ENCODE assay signal across 9 mouse cellular contexts in genomic region chr12:55447396-55447760, GRCm38 (mm10). TPM values are rescaled to one million over a fixed set of nuclear protein-coding genes. Genes with fewer than 3 reads are reported as not detected.
DNase-seq lines count a peak whose midpoint lies in the region; ATAC-seq and TF ChIP-seq lines count a peak whose summit lies in the region.
"Had no signal": no experiment of that assay in that cellular context is flagged by ENCODE, and none has a peak within 500 bp of the region (broad histone marks: within the 10 kb centered on the region; RNA-seq: fewer than 3 reads in every experiment).

No protein-coding gene starts in this region.

- H3K27me3 ChIP-seq in lung, embryonic 16.5 days (ENCODE audit: control insufficient read depth, insufficient read depth, low read depth, low read length) = no peaks in the 10 kb centered on the region
- H3K27me3 ChIP-seq in intestine, postnatal 0 days (replicated peaks; ENCODE audit: control insufficient read depth, insufficient read depth, low read length) = no peaks in the 10 kb centered on the region
- no peaks in the 10 kb centered on the region for H3K27me3 ChIP-seq in neural tube, embryonic 15.5 days (replicated peaks)

- ATAC-seq in lung, embryonic 16.5 days (ENCODE audit: low read depth) = no peak
- no peak for ATAC-seq in intestine, postnatal 0 days
- ATAC-seq in neural tube, embryonic 15.5 days (ENCODE audit: low FRiP score) = no peak
- ATAC-seq in CD4-positive, CD25-positive, alpha-beta regulatory T cell, adult 4 months = no peak

- H3K4me1 ChIP-seq in lung, embryonic 16.5 days (replicated peaks; ENCODE audit: control insufficient read depth, insufficient read depth, low read length) = peaks cover 43% of the 10 kb centered on the region
- peaks cover 40% of the 10 kb centered on the region for H3K4me1 ChIP-seq in lung, adult 2 months (ENCODE audit: control insufficient read depth, insufficient read depth, low read length)
- peaks cover 7% of the 10 kb centered on the region; the same call in 1 of the 2 replicates for H3K4me1 ChIP-seq in intestine, postnatal 0 days (replicated peaks; ENCODE audit: control insufficient read depth, insufficient read depth, low read length)
- H3K4me1 ChIP-seq in neural tube, embryonic 15.5 days = peaks cover 30% of the 10 kb centered on the region

- H3K36me3 ChIP-seq in lung, embryonic 16.5 days (ENCODE audit: control insufficient read depth, insufficient read depth, low read length) = no peaks in the 10 kb centered on the region
- H3K36me3 ChIP-seq in intestine, postnatal 0 days (ENCODE audit: control insufficient read depth, insufficient read depth) = no peaks in the 10 kb centered on the region
- H3K36me3 ChIP-seq in neural tube, embryonic 15.5 days = no peaks in the 10 kb centered on the region

- DNase-seq in cerebellum, adult 9-11 months = peak; percentile 15
- no peak for DNase-seq in cerebellum, postnatal 4 days (ENCODE audit: low spot score in 2 of 2)
- DNase-seq in lung, adult 2 months = no peak
- DNase-seq in layer of hippocampus, adult 18-20 months (ENCODE audit: low spot score in 2 of 2) = no peak

- 67% methylated on average over 11 of the region's 11 CpGs for WGBS in lung, embryonic 16.5 days
- 58% methylated on average over 11 of the region's 11 CpGs for WGBS in lung, adult 2 months
- WGBS in intestine, postnatal 0 days = 76% methylated on average over 11 of the region's 11 CpGs
- 69% methylated on average over 11 of the region's 11 CpGs for WGBS in neural tube, embryonic 15.5 days

- no peak overlapping the region for H3K4me3 ChIP-seq in lung, embryonic 16.5 days (ENCODE audit: low read length)
- no peak overlapping the region for H3K4me3 ChIP-seq in lung, adult 2 months (replicated peaks; ENCODE audit: extremely low read depth, low read depth, low read length)
- no peak overlapping the region for H3K4me3 ChIP-seq in intestine, postnatal 0 days (ENCODE audit: low read depth, low read length)
- no peak overlapping the region for H3K4me3 ChIP-seq in neural tube, embryonic 15.5 days (replicated peaks)

- TF ChIP-seq POLR2A in lung, adult 2 months (IDR thresholded peaks at IDR 0.05; ENCODE audit: borderline replicate concordance, extremely low read depth, low read depth, low read length) = no peak

- H3K9me3 ChIP-seq in lung, embryonic 16.5 days (ENCODE audit: control insufficient read depth, low read length) = no peaks in the 10 kb centered on the region
- H3K9me3 ChIP-seq in intestine, postnatal 0 days (ENCODE audit: control insufficient read depth) = no peaks in the 10 kb centered on the region
- no peaks in the 10 kb centered on the region for H3K9me3 ChIP-seq in neural tube, embryonic 15.5 days (replicated peaks)

- peak overlapping the region; percentile 97 for H3K27ac ChIP-seq in lung, embryonic 16.5 days (ENCODE audit: low read length)
- peak overlapping the region; percentile 77 for H3K27ac ChIP-seq in intestine, postnatal 0 days (ENCODE audit: low read depth, low read length)
- H3K27ac ChIP-seq in neural tube, embryonic 15.5 days (replicated peaks) = peak overlapping the region; percentile 77

- peak overlapping the region; percentile 43 for H3K9ac ChIP-seq in lung, embryonic 16.5 days (ENCODE audit: low read length)
- H3K9ac ChIP-seq in intestine, postnatal 0 days (ENCODE audit: low read depth, low read length) = no peak overlapping the region
- no peak overlapping the region for H3K9ac ChIP-seq in neural tube, embryonic 15.5 days (replicated peaks)
- H3K9ac ChIP-seq: liver, embryonic 14.5 days had no signal

- H3K4me2 ChIP-seq in lung, embryonic 16.5 days (ENCODE audit: low read depth, low read length) = no peak overlapping the region
- H3K4me2 ChIP-seq in intestine, postnatal 0 days (replicated peaks; ENCODE audit: low read depth) = no peak overlapping the region
- H3K4me2 ChIP-seq in neural tube, embryonic 15.5 days = no peak overlapping the region

- TF ChIP-seq CTCF in lung, adult 2 months (IDR thresholded peaks at IDR 0.05; ENCODE audit: insufficient read depth, low read length) = no peak
- TF ChIP-seq CTCF in intestine, postnatal 0 days (IDR thresholded peaks at IDR 0.05; ENCODE audit: low read depth) = no peak

RNA-seq across cellular contexts. Expression of gene Nfkbia, which starts 45.1 kb away (rescaled TPM):
- 130 and 136 TPM in 2 replicates for polyA plus RNA-seq in lung, embryonic 16.5 days (2015; fragmentation: Nextera tagmentation; extraction: Ambion mirVana)
- polyA plus RNA-seq in lung, adult 2 months (2012; rRNA removed) = 282 and 367 TPM in 2 replicates
- polyA plus RNA-seq in intestine, postnatal 0 days (2015; fragmentation: Nextera tagmentation; extraction: Ambion mirVana) = 47.1 and 49.7 TPM in 2 replicates
- 60.2 and 92.7 TPM in 2 replicates for polyA plus RNA-seq in neural tube, embryonic 15.5 days (2015; fragmentation: Nextera tagmentation; extraction: Ambion mirVana)
- 100 to 1,000 TPM; 643 to 660 TPM for polyA plus RNA-seq in CD4-positive, CD25-positive, alpha-beta regulatory T cell, adult 4 months (2017; shearing (Covaris generic))
- total RNA-seq in layer of hippocampus, adult 18-20 months (2021) = 10 to 100 TPM; 33.8 to 54.4 TPM
